Comparison of ENCODE assay signal across 26 mouse cellular contexts in genomic region chr16:67698619-67699018, GRCm38 (mm10).
"Had no signal": no experiment of that assay in that cellular context is flagged by ENCODE, and none has a peak within 500 bp of the region (broad histone marks: within the 10 kb centered on the region; RNA-seq: fewer than 3 reads in every experiment).

No protein-coding gene starts in this region.

- H3K4me1 ChIP-seq: heart, embryonic 10.5 days; heart, embryonic 12.5 days; hindbrain, embryonic 10.5 days; hindbrain, embryonic 12.5 days; intestine, embryonic 15.5 days; kidney, embryonic 15.5 days; limb, embryonic 10.5 days; limb, embryonic 12.5 days had no signal

- H3K9me3 ChIP-seq: heart, embryonic 10.5 days; heart, embryonic 12.5 days; hindbrain, embryonic 10.5 days; hindbrain, embryonic 12.5 days; intestine, embryonic 15.5 days; kidney, embryonic 15.5 days; limb, embryonic 10.5 days; limb, embryonic 12.5 days had no signal

- ATAC-seq: forebrain, embryonic 16.5 days; hindbrain, embryonic 16.5 days; inflammation-experienced regulatory T-cells, adult 6 months; intestine, embryonic 15.5 days; intestine, postnatal 0 days had no signal

- H3K4me3 ChIP-seq: gastrocnemius, adult 2 months; heart, embryonic 10.5 days; heart, embryonic 12.5 days; hindbrain, embryonic 10.5 days; hindbrain, embryonic 12.5 days; intestine, embryonic 15.5 days; kidney, embryonic 15.5 days; limb, embryonic 10.5 days; limb, embryonic 12.5 days had no signal

- H3K27me3 ChIP-seq: heart, embryonic 12.5 days; hindbrain, embryonic 12.5 days; intestine, embryonic 15.5 days; kidney, embryonic 15.5 days; limb, embryonic 12.5 days had no signal

- H3K9ac ChIP-seq: heart, embryonic 12.5 days; hindbrain, embryonic 12.5 days; hindbrain, embryonic 14.5 days; intestine, embryonic 15.5 days; kidney, embryonic 15.5 days; limb, embryonic 12.5 days had no signal

- DNase-seq: gastrocnemius, adult 2 months; gastrocnemius, postnatal 10 days; gastrocnemius, postnatal 25 days; heart, adult 18-20 months; heart, postnatal 10 days; heart, postnatal 4 days; kidney, adult 18-20 months; kidney, adult 8-10 months; kidney, postnatal 14 days; kidney, postnatal 36 days; layer of hippocampus, adult 9-11 months; layer of hippocampus, postnatal 36 days had no signal

- H3K27ac ChIP-seq: gastrocnemius, adult 2 months; heart, embryonic 10.5 days; hindbrain, embryonic 10.5 days; hindbrain, embryonic 12.5 days; hindbrain, embryonic 14.5 days; intestine, embryonic 15.5 days; kidney, embryonic 15.5 days; kidney, postnatal 0 days; limb, embryonic 10.5 days; limb, embryonic 12.5 days had no signal

- H3K36me3 ChIP-seq: heart, embryonic 10.5 days; heart, embryonic 12.5 days; hindbrain, embryonic 10.5 days; hindbrain, embryonic 12.5 days; intestine, embryonic 15.5 days; kidney, embryonic 15.5 days; limb, embryonic 10.5 days; limb, embryonic 12.5 days had no signal

- H3K4me2 ChIP-seq: heart, embryonic 12.5 days; hindbrain, embryonic 12.5 days; hindbrain, embryonic 14.5 days; intestine, embryonic 15.5 days; kidney, embryonic 15.5 days; limb, embryonic 12.5 days had no signal
